Mouse (Mus musculus): ENCODE results near the gene Svbp.
A peak's percentile ranks its signal among the peaks of the same experiment; 100 is the strongest.

The Svbp gene

GRCm38 (mm10) chr4:119245961-119246360 lies 50.9 kb downstream of the Svbp start:
- DNase-seq (ENCODE audit: low spot score), result no peak

- no peak for DNase-seq (ENCODE audit: low spot score)
Observed at GRCm38 (mm10) chr4:119246688-119247225, 51.7 kb downstream of the Svbp start.

- DNase-seq (ENCODE audit: low spot score), result peak; percentile 77
Observed at GRCm38 (mm10) chr4:119247462-119248235, 52.5 kb downstream of the Svbp start.

- no peak for DNase-seq (ENCODE audit: low spot score)
Observed at GRCm38 (mm10) chr4:119248407-119248965, 53.4 kb downstream of the Svbp start.
